ENCODE assay signal across 22 mouse cellular contexts in genomic region chr11:60962709-60963108, GRCm38 (mm10). TPM values are rescaled to one million over a fixed set of nuclear protein-coding genes. Genes with fewer than 3 reads are reported as not detected.
"Had no signal": no experiment of that assay in that cellular context is flagged by ENCODE, and none has a peak within 500 bp of the region (broad histone marks: within the 10 kb centered on the region; RNA-seq: fewer than 3 reads in every experiment).

No protein-coding gene starts in this region.

- H3K4me3 ChIP-seq: layer of hippocampus, adult 2 months; limb, embryonic 12.5 days; limb, embryonic 15.5 days; megakaryocyte, embryonic 14.5 days; midbrain, embryonic 10.5 days; midbrain, embryonic 15.5 days; neural tube, embryonic 12.5 days; neural tube, embryonic 15.5 days had no signal

- DNase-seq: kidney, adult 2 months; kidney, postnatal 25 days; left cerebral cortex, postnatal 4 days; liver, postnatal 0 days; lung, embryonic 14.5 days; lung, postnatal 36 days; right cerebral cortex, postnatal 25 days; thymus, adult 2 months; thymus, postnatal 14 days; thymus, postnatal 4 days had no signal

- H3K4me1 ChIP-seq: limb, embryonic 15.5 days; midbrain, embryonic 15.5 days; neural tube, embryonic 12.5 days had no signal

- H3K9ac ChIP-seq: limb, embryonic 12.5 days; limb, embryonic 15.5 days; liver, embryonic 14.5 days; liver, postnatal 0 days; lung, embryonic 14.5 days; midbrain, embryonic 15.5 days; neural tube, embryonic 12.5 days; neural tube, embryonic 15.5 days had no signal

- H3K36me3 ChIP-seq: limb, embryonic 12.5 days; limb, embryonic 15.5 days; midbrain, embryonic 10.5 days; midbrain, embryonic 15.5 days; neural tube, embryonic 12.5 days; neural tube, embryonic 15.5 days had no signal

- H3K9me3 ChIP-seq: limb, embryonic 12.5 days; limb, embryonic 15.5 days; midbrain, embryonic 15.5 days; neural tube, embryonic 12.5 days; neural tube, embryonic 15.5 days had no signal

- ATAC-seq: intestine, postnatal 0 days; liver, postnatal 0 days; midbrain, embryonic 15.5 days had no signal

- H3K27me3 ChIP-seq: limb, embryonic 12.5 days; limb, embryonic 15.5 days; midbrain, embryonic 15.5 days; neural tube, embryonic 12.5 days; neural tube, embryonic 15.5 days had no signal

- H3K4me2 ChIP-seq: limb, embryonic 12.5 days; limb, embryonic 15.5 days; liver, embryonic 11.5 days; lung, embryonic 14.5 days; midbrain, embryonic 15.5 days; neural tube, embryonic 12.5 days; neural tube, embryonic 15.5 days had no signal

- H3K27ac ChIP-seq: kidney, postnatal 0 days; layer of hippocampus, adult 2 months; limb, embryonic 12.5 days; limb, embryonic 15.5 days; liver, embryonic 14.5 days; midbrain, embryonic 10.5 days; midbrain, embryonic 15.5 days; neural tube, embryonic 12.5 days; neural tube, embryonic 15.5 days had no signal

RNA-seq across cellular contexts. Expression of gene Kcnj12, which starts 59.7 kb away (rescaled TPM):
- polyA plus RNA-seq: liver, embryonic 11.5 days; liver, postnatal 0 days had no signal
